Mouse (Mus musculus): Measurements from ENCODE around the gene Galnt10.

Gene Galnt10

GRCm38 (mm10) chr11:57658751-57659150 is 13.5 kb downstream of the Galnt10 start:
- no peak for DNase-seq (ENCODE audit: inconsistent ontology term)

GRCm38 (mm10) chr11:57660156-57660555 is 14.9 kb downstream of the Galnt10 start:
- no peak for DNase-seq (ENCODE audit: inconsistent ontology term)

GRCm38 (mm10) chr11:57660814-57661213 is 15.6 kb downstream of the Galnt10 start:
- DNase-seq (ENCODE audit: inconsistent ontology term): no peak

GRCm38 (mm10) chr11:57661492-57662229 is 16.4 kb downstream of the Galnt10 start:
- DNase-seq (ENCODE audit: inconsistent ontology term): no peak

GRCm38 (mm10) chr11:57662231-57662630 is 17.0 kb downstream of the Galnt10 start:
- no peak for DNase-seq (ENCODE audit: inconsistent ontology term)

GRCm38 (mm10) chr11:57663271-57663670 is 18.0 kb downstream of the Galnt10 start:
- no peak for DNase-seq (ENCODE audit: inconsistent ontology term)

GRCm38 (mm10) chr11:57664741-57665140 is 19.5 kb downstream of the Galnt10 start:
- DNase-seq (ENCODE audit: inconsistent ontology term): no peak

GRCm38 (mm10) chr11:57668271-57668670 is 23.0 kb downstream of the Galnt10 start:
- no peak for DNase-seq (ENCODE audit: inconsistent ontology term)

- DNase-seq (ENCODE audit: inconsistent ontology term): no peak
Observed at GRCm38 (mm10) chr11:57669522-57669921, 24.3 kb downstream of the Galnt10 start.

- DNase-seq (ENCODE audit: inconsistent ontology term): no peak
Observed at GRCm38 (mm10) chr11:57671120-57671697, 26.0 kb downstream of the Galnt10 start.

- no peak for DNase-seq (ENCODE audit: inconsistent ontology term)
Observed at GRCm38 (mm10) chr11:57671797-57672196, 26.6 kb downstream of the Galnt10 start.

GRCm38 (mm10) chr11:57672995-57673394 is 27.8 kb downstream of the Galnt10 start:
- no peak for DNase-seq (ENCODE audit: inconsistent ontology term)

- no peak for DNase-seq (ENCODE audit: inconsistent ontology term)
Observed at GRCm38 (mm10) chr11:57673977-57674687, 28.9 kb downstream of the Galnt10 start.

- no peak for DNase-seq (ENCODE audit: inconsistent ontology term)
Observed at GRCm38 (mm10) chr11:57677261-57677660, 32.0 kb downstream of the Galnt10 start.

- no peak for DNase-seq (ENCODE audit: inconsistent ontology term)
Observed at GRCm38 (mm10) chr11:57682589-57682988, 37.3 kb downstream of the Galnt10 start.

GRCm38 (mm10) chr11:57683125-57683524 is 37.9 kb downstream of the Galnt10 start:
- no peak for DNase-seq (ENCODE audit: inconsistent ontology term)

- peak; percentile 66 for DNase-seq (ENCODE audit: inconsistent ontology term)
Observed at GRCm38 (mm10) chr11:57683931-57684330, 38.7 kb downstream of the Galnt10 start.

- DNase-seq (ENCODE audit: inconsistent ontology term): no peak
Observed at GRCm38 (mm10) chr11:57684891-57685290, 39.6 kb downstream of the Galnt10 start.

GRCm38 (mm10) chr11:57685689-57686454 is 40.6 kb downstream of the Galnt10 start:
- DNase-seq (ENCODE audit: inconsistent ontology term): peak; percentile 37

- no peak for DNase-seq (ENCODE audit: inconsistent ontology term)
Observed at GRCm38 (mm10) chr11:57686797-57687196, 41.6 kb downstream of the Galnt10 start.

GRCm38 (mm10) chr11:57687258-57687657 is 42.0 kb downstream of the Galnt10 start:
- no peak for DNase-seq (ENCODE audit: inconsistent ontology term)

All from Muller cell, postnatal 12 days (primary cell).